ENCODE assay signal across 8 mouse cellular contexts in genomic region chr3:123115770-123116527, GRCm38 (mm10).
DNase-seq lines count a peak whose midpoint lies in the region; ATAC-seq and TF ChIP-seq lines count a peak whose summit lies in the region.

No protein-coding gene starts in this region.

- peak; percentile 21 for DNase-seq in cerebellum, adult 2 months
- DNase-seq in cerebellum, adult 9-11 months = no peak
- DNase-seq in thymus, postnatal 4 days = peak; percentile 36
- no peak for DNase-seq in thymus, adult 2 months
- DNase-seq in retina, embryonic 14.5 days (ENCODE audit: low spot score) = peak; percentile 37
- no peak for DNase-seq in right cerebral cortex, adult 18-20 months

- peaks cover 4% of the 10 kb centered on the region for H3K4me1 ChIP-seq in cerebellum, adult 2 months (ENCODE audit: control insufficient read depth, insufficient read depth, low read length)
- peaks cover 8% of the 10 kb centered on the region for H3K4me1 ChIP-seq in thymus, adult 2 months (replicated peaks; ENCODE audit: control insufficient read depth, insufficient read depth, low read length)
- peaks cover 18% of the 10 kb centered on the region for H3K4me1 ChIP-seq in heart, embryonic 15.5 days (replicated peaks)
- peaks cover 14% of the 10 kb centered on the region for H3K4me1 ChIP-seq in limb, embryonic 12.5 days (replicated peaks)

- peak overlapping the region; percentile 61 for H3K4me2 ChIP-seq in heart, embryonic 15.5 days
- peak overlapping the region; percentile 36 for H3K4me2 ChIP-seq in limb, embryonic 12.5 days

- no peaks in the 10 kb centered on the region for H3K36me3 ChIP-seq in thymus, adult 2 months (ENCODE audit: control insufficient read depth, insufficient read depth, low read length)
- peaks cover 24% of the 10 kb centered on the region; the same call in 1 of the 2 replicates for H3K36me3 ChIP-seq in heart, embryonic 15.5 days
- peaks cover 15% of the 10 kb centered on the region; the same call in 1 of the 2 replicates for H3K36me3 ChIP-seq in limb, embryonic 12.5 days

- peak overlapping the region; percentile 25 for H3K4me3 ChIP-seq in cerebellum, adult 2 months (replicated peaks; ENCODE audit: insufficient read depth, low read depth, low read length)
- H3K4me3 ChIP-seq in thymus, adult 2 months (ENCODE audit: control insufficient read depth, insufficient read depth, low read length) = no peak overlapping the region
- peak overlapping the region; percentile 31 for H3K4me3 ChIP-seq in heart, embryonic 15.5 days
- H3K4me3 ChIP-seq in limb, embryonic 12.5 days (replicated peaks) = no peak overlapping the region

- no peaks in the 10 kb centered on the region for H3K9me3 ChIP-seq in heart, embryonic 15.5 days (replicated peaks)
- no peaks in the 10 kb centered on the region for H3K9me3 ChIP-seq in limb, embryonic 12.5 days

- no peak for TF ChIP-seq POLR2A in cerebellum, adult 2 months (IDR thresholded peaks at IDR 0.05; ENCODE audit: borderline replicate concordance, insufficient read depth, low read length)
- TF ChIP-seq POLR2A in thymus, adult 2 months (IDR thresholded peaks at IDR 0.05; ENCODE audit: control insufficient read depth, extremely low read depth, insufficient read depth, low read length, poor library complexity) = no peak

- 9% methylated on average over 15 of the region's 15 CpGs for WGBS in cerebellum, adult 2 months
- WGBS in thymus, adult 2 months = 16% methylated on average over 15 of the region's 15 CpGs
- 9% methylated on average over 15 of the region's 15 CpGs for WGBS in heart, embryonic 15.5 days
- WGBS in limb, embryonic 12.5 days = 29% methylated on average over 15 of the region's 15 CpGs

- no peak for TF ChIP-seq CTCF in cerebellum, adult 2 months (IDR thresholded peaks at IDR 0.05; ENCODE audit: borderline replicate concordance, insufficient read depth, low read depth, low read length)
- no peak for TF ChIP-seq CTCF in thymus, adult 2 months (IDR thresholded peaks at IDR 0.05; ENCODE audit: borderline replicate concordance, control insufficient read depth, extremely low read depth, insufficient read depth, low read length, poor library complexity)

- ATAC-seq in heart, embryonic 15.5 days (replicated peaks; ENCODE audit: insufficient number of reproducible peaks, insufficient read depth, low FRiP score, low read depth) = peak; percentile 80
- no peak for ATAC-seq in limb, embryonic 12.5 days (ENCODE audit: insufficient number of reproducible peaks, insufficient read depth, low FRiP score, low TSS enrichment, low read depth)

- H3K9ac ChIP-seq in heart, embryonic 15.5 days = peak overlapping the region; percentile 23; the same call in 1 of the 2 replicates
- 0 out of 2 replicates have a peak overlapping the region, but pooled peaks have one; percentile 23 for H3K9ac ChIP-seq in limb, embryonic 12.5 days (replicated peaks)

- no peaks in the 10 kb centered on the region for H3K27me3 ChIP-seq in cerebellum, adult 2 months (ENCODE audit: control insufficient read depth, insufficient read depth, low read length)
- no peaks in the 10 kb centered on the region for H3K27me3 ChIP-seq in thymus, adult 2 months (ENCODE audit: control insufficient read depth, insufficient read depth, low read length)
- no peaks in the 10 kb centered on the region for H3K27me3 ChIP-seq in heart, embryonic 15.5 days
- H3K27me3 ChIP-seq in limb, embryonic 12.5 days = no peaks in the 10 kb centered on the region

- no peak overlapping the region for H3K27ac ChIP-seq in cerebellum, adult 2 months (ENCODE audit: insufficient read depth, low read length)
- H3K27ac ChIP-seq in thymus, adult 2 months (ENCODE audit: control insufficient read depth, insufficient read depth, low read length) = no peak overlapping the region
- H3K27ac ChIP-seq in heart, embryonic 15.5 days = peak overlapping the region; percentile 95
- H3K27ac ChIP-seq in limb, embryonic 12.5 days = no peak overlapping the region

Comparison
In these comparisons a context has a peak if more than half of its experiments do, and no peak if none do; other contexts are left out.
1. DNase-seq: peak in cerebellum, adult 2 months (2 of 2), thymus, postnatal 4 days (single experiment) and retina, embryonic 14.5 days (single experiment); none in cerebellum, adult 9-11 months (single experiment), thymus, adult 2 months (single experiment) and right cerebral cortex, adult 18-20 months (single experiment).
2. H3K4me3 ChIP-seq: peak in cerebellum, adult 2 months (single experiment) and heart, embryonic 15.5 days (single experiment); none in thymus, adult 2 months (single experiment) and limb, embryonic 12.5 days (single experiment).